Mouse (Mus musculus): Measurements from ENCODE around the gene Fut4.
A peak's percentile ranks its signal among the peaks of the same experiment; 100 is the strongest.
"Not testable (repeated sequence)": the region's sequence is repeated elsewhere in the genome, so short reads cannot be mapped to it uniquely, and the experiment has no call there.

The Fut4 gene

GRCm38 (mm10) chr9:14726005-14726404 is 26.2 kb downstream of the Fut4 start:
- DNase-seq (ENCODE audit: low spot score in 2 of 2), result no peak

- no peak for DNase-seq (ENCODE audit: low spot score in 2 of 2)
These were observed 27.3 kb downstream of the Fut4 start for GRCm38 (mm10) chr9:14724755-14725420.

- DNase-seq (ENCODE audit: low spot score in 2 of 2), result no peak
These were observed 30.6 kb downstream of the Fut4 start for GRCm38 (mm10) chr9:14721610-14722009.

GRCm38 (mm10) chr9:14720384-14720783 is 31.8 kb downstream of the Fut4 start:
- no peak for DNase-seq (ENCODE audit: low spot score in 2 of 2)

GRCm38 (mm10) chr9:14718332-14718691 is 33.9 kb downstream of the Fut4 start:
- no peak for DNase-seq (ENCODE audit: low spot score in 2 of 2)

- no peak for DNase-seq (ENCODE audit: low spot score in 2 of 2)
These were observed 34.4 kb downstream of the Fut4 start for GRCm38 (mm10) chr9:14717689-14718331.

- DNase-seq (ENCODE audit: low spot score in 2 of 2), result no peak
These were observed 36.9 kb downstream of the Fut4 start for GRCm38 (mm10) chr9:14715258-14715657.

GRCm38 (mm10) chr9:14710910-14711309 is 41.3 kb downstream of the Fut4 start:
- DNase-seq (ENCODE audit: low spot score in 2 of 2), result no peak

- no peak for DNase-seq (ENCODE audit: low spot score in 2 of 2)
These were observed 46.7 kb downstream of the Fut4 start for GRCm38 (mm10) chr9:14705321-14706162.

- not testable (repeated sequence) for DNase-seq (ENCODE audit: low spot score in 2 of 2)
These were observed 51.4 kb downstream of the Fut4 start for GRCm38 (mm10) chr9:14700795-14701194.

GRCm38 (mm10) chr9:14699288-14699640 is 52.9 kb downstream of the Fut4 start:
- DNase-seq (ENCODE audit: low spot score in 2 of 2), result no peak

- peak; percentile 58 to 83 for DNase-seq (ENCODE audit: low spot score in 2 of 2)
These were observed 53.5 kb downstream of the Fut4 start for GRCm38 (mm10) chr9:14698582-14699287.
